Mouse (Mus musculus): ENCODE measurements around the gene Pm20d1. TPM values are rescaled to one million over a fixed set of nuclear protein-coding genes. Genes with fewer than 3 reads are reported as not detected.

Gene Pm20d1
- total RNA-seq (2012; rRNA removed) (not detected in 2 replicates), polyA plus RNA-seq (2012; ENCODE audit: insufficient read depth in 1 of 2, insufficient read length in 2 of 2, low read depth in 1 of 2, low replicate concordance in 2 of 2, missing spikeins in 1 of 2) (not detected)

GRCm38 (mm10) chr1:131797202-131797909 is at the start of gene Pm20d1:
Gene Pm20d1, plus strand, starts transcription at chr1:131797381.
- TF ChIP-seq MYB (IDR thresholded peaks at IDR 0.05; ENCODE audit: low read depth, low read length) (no peak), SIN3A (IDR thresholded peaks at IDR 0.05; ENCODE audit: low read length) (no peak), MXI1 (IDR thresholded peaks at IDR 0.05; ENCODE audit: low read depth, low read length) (no peak), POLR2A (IDR thresholded peaks at IDR 0.05; ENCODE audit: control insufficient read depth in 1 of 2, insufficient read depth in 1 of 2, low read depth in 1 of 2, low read length in 2 of 2, poor library complexity in 1 of 2) (no peak)
- Histone ChIP-seq H3K36me3 (ENCODE audit: control insufficient read depth in 1 of 2, insufficient read depth in 2 of 2, low read length in 2 of 2) (no peaks in the 10 kb centered on the region), H3K27ac (ENCODE audit: control insufficient read depth, low read depth, low read length) (no peak within 1 kb of the TSS), H3K9ac (ENCODE audit: control insufficient read depth, low read depth, low read length, poor library complexity, severe bottlenecking) (no peak within 1 kb of the TSS), H3K9me3 (replicated peaks; ENCODE audit: insufficient read depth, low read length) (no peaks in the 10 kb centered on the region), H3K4me3 (ENCODE audit: control insufficient read depth in 1 of 2, insufficient read depth in 1 of 2, low read depth in 2 of 2, low read length in 2 of 2) (no peak within 1 kb of the TSS), H3K79me2 (ENCODE audit: control insufficient read depth, insufficient read depth, low read length, poor library complexity) (no peaks in the 10 kb centered on the region), H3K27me3 (ENCODE audit: control insufficient read depth in 1 of 2, insufficient read depth in 2 of 2, low read length in 2 of 2) (peaks cover 11 to 12% of the 10 kb centered on the region in 2 experiments), H3K4me1 (ENCODE audit: control insufficient read depth in 1 of 2, insufficient read depth in 2 of 2, low read length in 2 of 2) (no peaks in the 10 kb centered on the region)
- no peak for DNase-seq (ENCODE audit: low read depth, low spot score)

DNA sequence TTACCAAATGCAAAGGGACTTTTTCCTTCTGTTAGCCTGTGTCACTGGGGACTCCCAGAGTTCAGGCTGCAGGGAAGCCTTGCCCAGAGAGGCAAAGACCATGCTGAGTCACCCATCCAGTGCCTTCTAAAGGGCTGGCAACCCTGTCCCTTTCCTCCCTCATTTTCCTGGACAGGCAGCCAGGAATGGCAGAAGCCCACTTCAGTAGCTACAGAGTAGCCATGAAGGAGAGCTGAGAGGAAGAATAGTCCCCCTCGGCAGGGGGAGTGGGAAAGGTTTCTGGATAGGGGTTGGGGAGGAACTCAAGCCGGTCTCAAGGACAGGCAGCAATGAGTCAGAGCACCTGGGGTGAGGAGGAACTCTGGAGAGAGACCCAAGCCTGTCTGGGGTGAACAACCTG is 49.4 kb upstream of the Pm20d1 start:
- H3K4me3 ChIP-seq (ENCODE audit: control insufficient read depth in 1 of 2, insufficient read depth in 1 of 2, low read depth in 2 of 2, low read length in 2 of 2) = no peak overlapping the region
- H3K9ac ChIP-seq (ENCODE audit: control insufficient read depth, low read depth, low read length, poor library complexity, severe bottlenecking) = no peak overlapping the region
- no peak for DNase-seq (ENCODE audit: low read depth, low spot score)
- H3K27ac ChIP-seq (ENCODE audit: control insufficient read depth, low read depth, low read length) = no peak overlapping the region
- H3K9me3 ChIP-seq (replicated peaks; ENCODE audit: insufficient read depth, low read length) = no peaks in the 10 kb centered on the region
- H3K27me3 ChIP-seq (ENCODE audit: control insufficient read depth in 1 of 2, insufficient read depth in 2 of 2, low read length in 2 of 2) = peaks cover 7 to 16% of the 10 kb centered on the region in 2 experiments
- no peaks in the 10 kb centered on the region for H3K4me1 ChIP-seq (ENCODE audit: control insufficient read depth in 1 of 2, insufficient read depth in 2 of 2, low read length in 2 of 2)
- no peaks in the 10 kb centered on the region for H3K36me3 ChIP-seq (ENCODE audit: control insufficient read depth in 1 of 2, insufficient read depth in 2 of 2, low read length in 2 of 2)
- H3K79me2 ChIP-seq (ENCODE audit: control insufficient read depth, insufficient read depth, low read length, poor library complexity) = no peaks in the 10 kb centered on the region
- TF ChIP-seq ZC3H11A (IDR thresholded peaks at IDR 0.05; ENCODE audit: low read depth, low read length) (no peak), MEF2A (IDR thresholded peaks at IDR 0.05; ENCODE audit: extremely low read depth, insufficient replicate concordance, low read depth, low read length, poor library complexity, severe bottlenecking) (no peak)

GRCm38 (mm10) chr1:131748636-131749035 is 48.5 kb upstream of the Pm20d1 start:
- Histone ChIP-seq H3K79me2 (ENCODE audit: control insufficient read depth, insufficient read depth, low read length, poor library complexity) (no peaks in the 10 kb centered on the region), H3K27me3 (ENCODE audit: control insufficient read depth in 1 of 2, insufficient read depth in 2 of 2, low read length in 2 of 2) (peaks cover 5 to 16% of the 10 kb centered on the region in 2 experiments), H3K4me1 (ENCODE audit: control insufficient read depth in 1 of 2, insufficient read depth in 2 of 2, low read length in 2 of 2) (0 out of 4 replicates have a peak, but pooled peaks cover 0 to under 1% of the 10 kb centered on the region in 2 experiments), H3K27ac (ENCODE audit: control insufficient read depth, low read depth, low read length) (no peak overlapping the region), H3K4me3 (ENCODE audit: control insufficient read depth in 1 of 2, insufficient read depth in 1 of 2, low read depth in 2 of 2, low read length in 2 of 2) (no peak overlapping the region), H3K9ac (ENCODE audit: control insufficient read depth, low read depth, low read length, poor library complexity, severe bottlenecking) (no peak overlapping the region), H3K9me3 (replicated peaks; ENCODE audit: insufficient read depth, low read length) (no peaks in the 10 kb centered on the region), H3K36me3 (ENCODE audit: control insufficient read depth in 1 of 2, insufficient read depth in 2 of 2, low read length in 2 of 2) (no peaks in the 10 kb centered on the region)
- DNase-seq (ENCODE audit: low read depth, low spot score) = no peak
- TF ChIP-seq ZNF384 (IDR thresholded peaks at IDR 0.05; ENCODE audit: low read depth, low read length) = no peak
- no peak for TF ChIP-seq TAL1 (IDR thresholded peaks at IDR 0.05; ENCODE audit: low read length)
- TF ChIP-seq NELFE (IDR thresholded peaks at IDR 0.05; ENCODE audit: low read depth, low read length) = no peak
- TF ChIP-seq MAZ (IDR thresholded peaks at IDR 0.05; ENCODE audit: low read depth, low read length) = no peak
- TF ChIP-seq ZMIZ1 (IDR thresholded peaks at IDR 0.05; ENCODE audit: low read depth, low read length) = no peak
- TF ChIP-seq BHLHE40 (IDR thresholded peaks at IDR 0.05; ENCODE audit: borderline replicate concordance, low read depth, low read length) = no peak
- no peak for TF ChIP-seq CHD1 (IDR thresholded peaks at IDR 0.05; ENCODE audit: low read depth, low read length)
- no peak for TF ChIP-seq NRF1 (IDR thresholded peaks at IDR 0.05; ENCODE audit: insufficient read depth, low read depth, low read length, poor library complexity, severe bottlenecking)
- TF ChIP-seq ZKSCAN1 (IDR thresholded peaks at IDR 0.05; ENCODE audit: low read depth, low read length) = no peak
- no peak for TF ChIP-seq SIN3A (IDR thresholded peaks at IDR 0.05; ENCODE audit: low read length)
- no peak for TF ChIP-seq GATA1 (IDR thresholded peaks at IDR 0.05; ENCODE audit: low read depth, low read length)
- TF ChIP-seq EP300 (IDR thresholded peaks at IDR 0.05; ENCODE audit: low read depth in 1 of 2, low read length in 2 of 2) = no peak
- TF ChIP-seq CTCF (IDR thresholded peaks at IDR 0.05 in 2 of 3, conservative IDR thresholded peaks at IDR 0.05 in 1 of 3; ENCODE audit: control insufficient read depth in 1 of 3, insufficient read depth in 1 of 3, low read depth in 2 of 3, low read length in 3 of 3, poor library complexity in 1 of 3, severe bottlenecking in 1 of 3) = no peak

All from MEL (cell line).